Mouse (Mus musculus) erythroblast, embryonic 14.5 days (primary cell): ENCODE data around the gene Sphk2.

Source experiments
- GATA1 ChIP-seq: IDR thresholded peaks from 2 replicates; pipeline ENCODE4 v1.6.1; 2012; ENCODE audit warnings: low read length, inconsistent platforms, mixed read lengths
- TAL1 ChIP-seq: IDR thresholded peaks from 3 replicates; pipeline ENCODE4 v1.6.1; 2012; ENCODE audit warnings: low read length, inconsistent platforms, mixed read lengths

GRCm38 (mm10) chr7:45733477-45733876 lies 15.7 kb upstream of the Sphk2 start:
- no peak for TF ChIP-seq GATA1
- no peak for TF ChIP-seq TAL1
